Mouse (Mus musculus) cerebellum, adult 2 months (tissue): ENCODE data around the gene Lix1l.

Experiments
- CTCF ChIP-seq: fragments of 200-500 bp; IDR thresholded peaks from 2 replicates; pipeline ENCODE4 v1.5.1; 2011; ENCODE audit warnings: low read depth, mild to moderate bottlenecking, control low read depth, low read length, moderate library complexity, borderline replicate concordance; ENCODE audit not compliant: insufficient read depth
- POLR2A ChIP-seq: fragments of 200-500 bp; IDR thresholded peaks from 2 replicates; pipeline ENCODE4 v1.6.1; 2011; ENCODE audit warnings: low read length, control low read depth, borderline replicate concordance; ENCODE audit not compliant: insufficient read depth

DNA sequence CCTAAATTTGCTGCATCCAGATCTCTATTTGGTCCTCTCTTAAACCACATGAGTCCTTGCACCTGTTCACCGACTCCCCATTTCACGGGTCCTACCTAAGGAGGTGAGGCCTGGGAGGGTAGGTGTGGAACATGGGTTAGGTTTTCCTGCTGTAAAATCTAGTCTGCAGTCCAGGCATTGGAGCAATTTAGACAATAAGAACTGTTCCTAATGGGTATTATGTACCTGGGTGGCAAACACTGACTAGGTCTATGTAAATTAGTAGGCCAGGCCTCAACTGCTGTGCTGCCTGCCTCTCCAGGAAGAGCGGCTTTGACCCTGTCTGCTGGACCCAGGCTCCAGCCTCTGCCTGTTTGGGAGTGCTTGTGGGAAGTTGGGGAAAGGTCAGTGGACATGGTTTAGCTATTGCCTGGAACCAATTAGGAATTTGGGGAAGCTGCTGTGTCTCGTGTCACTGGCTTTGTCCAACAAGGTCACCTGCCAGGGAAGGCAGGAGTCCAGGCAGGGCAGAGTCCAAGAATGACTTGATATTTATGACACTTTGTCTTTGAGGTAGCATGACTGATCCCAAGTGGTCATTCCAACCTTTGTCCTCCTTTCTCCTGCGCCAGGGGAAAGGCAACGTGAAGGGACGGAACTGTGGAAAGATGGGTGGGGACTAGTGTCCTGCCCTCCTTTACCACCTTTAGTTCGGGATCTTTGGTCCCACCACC is 25.5 kb upstream of the Lix1l start:
- no peak for TF ChIP-seq CTCF
- no peak for TF ChIP-seq POLR2A
